Mouse (Mus musculus) bone marrow, adult 2 months (tissue): Measurements from ENCODE around the gene Adss.

Source experiments
- CTCF ChIP-seq: fragments of 200-500 bp; IDR thresholded peaks from 2 replicates; pipeline ENCODE4 v1.5.1; 2011; ENCODE audit warnings: low read length, control low read depth; ENCODE audit not compliant: control insufficient read depth, insufficient read depth
- POLR2A ChIP-seq: fragments of 200-500 bp; IDR thresholded peaks from 2 replicates; pipeline ENCODE4 v1.6.1; 2011; ENCODE audit warnings: low read depth, mild to moderate bottlenecking, control low read depth, low read length, borderline replicate concordance; ENCODE audit not compliant: control insufficient read depth

DNA sequence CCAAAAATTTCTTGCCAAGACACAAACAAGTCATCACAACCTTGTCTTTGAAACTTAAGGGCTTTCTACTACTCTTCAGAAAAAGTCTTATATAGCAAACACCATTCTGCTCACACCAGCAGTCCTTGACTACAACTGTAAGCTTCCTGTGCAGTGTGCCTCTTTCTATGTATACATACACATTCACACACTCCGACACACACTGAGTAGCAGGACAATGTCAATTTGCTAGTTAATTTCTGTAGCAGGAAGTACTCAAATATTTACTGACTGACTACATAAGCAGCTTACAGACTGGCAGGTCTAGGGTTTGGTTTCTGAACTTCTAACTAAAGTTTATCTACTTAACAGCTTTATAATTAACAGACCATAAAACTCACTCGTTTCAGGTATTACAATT is 18.9 kb downstream of the Adss start:
- TF ChIP-seq POLR2A (no peak), CTCF (no peak)
